Mouse (Mus musculus) spleen, adult 2 months (tissue): ENCODE measurements around the gene Myo15b. TPM values are rescaled to one million over a fixed set of nuclear protein-coding genes. Genes with fewer than 3 reads are reported as not detected.

ENCODE experiments used
- DNase-seq, 2 experiments: peaks; one replicate each; pipeline versions ENCODE4 v3.0.0 to v3.0.0-alpha.2; 2012 to 2021; ENCODE audit warnings: low spot score in 2 of 2, low read depth in 1 of 2
- H3K27ac ChIP-seq: fragments of 200-500 bp; 2 replicates; pipeline ENCODE4 v1.5.1; 2012; ENCODE audit warnings: low read length, inconsistent platforms; ENCODE audit not compliant: insufficient read depth
- H3K27me3 ChIP-seq: fragments of 200-500 bp; 2 replicates; pipeline ENCODE4 v1.6.1; 2012; ENCODE audit warnings: mild to moderate bottlenecking, moderate library complexity, low read length, inconsistent platforms; ENCODE audit not compliant: control insufficient read depth, insufficient read depth
- H3K36me3 ChIP-seq: fragments of 200-500 bp; 2 replicates; pipeline ENCODE4 v1.6.1; 2012; ENCODE audit warnings: mild to moderate bottlenecking, low read length, inconsistent platforms; ENCODE audit not compliant: control insufficient read depth, insufficient read depth
- H3K4me1 ChIP-seq: fragments of 200-500 bp; 2 replicates; pipeline ENCODE4 v1.6.1; 2011; ENCODE audit warnings: inconsistent platforms; ENCODE audit not compliant: control insufficient read depth, insufficient read depth, insufficient read length
- H3K4me3 ChIP-seq: fragments of 200-500 bp; 2 replicates; pipeline ENCODE4 v1.5.1; 2011; ENCODE audit warnings: mild to moderate bottlenecking, inconsistent platforms; ENCODE audit not compliant: insufficient read depth, insufficient read length; ENCODE audit errors: extremely low read depth
- CTCF ChIP-seq: fragments of 200-500 bp; IDR thresholded peaks from 2 replicates; pipeline ENCODE4 v1.5.1; 2011; ENCODE audit warnings: mild to moderate bottlenecking, inconsistent platforms; ENCODE audit not compliant: insufficient read depth, insufficient read length, insufficient replicate concordance; ENCODE audit errors: extremely low read depth
- POLR2A ChIP-seq: fragments of 200-500 bp; IDR thresholded peaks from 2 replicates; pipeline ENCODE4 v1.6.1; 2011; ENCODE audit warnings: low read depth, low read length, inconsistent platforms
- WGBS: fragments of 180-500 bp; shearing (Covaris S2); methylation state at CpG from one replicate; pipeline ENCODE4 v1.1.7; 2018; 5-methylcytosine and 5-hydroxymethylcytosine counted together
- polyA plus RNA-seq: library from polyadenylated mRNA; depleted of rRNA; stranded (reverse); fragments of >200 nt; gene quantifications from 2 replicates; pipeline ENCODE4 v1.2.3, GENCODE M21; 2012

Gene Myo15b
- polyA plus RNA-seq, 1 experiment = 1.6 TPM

- no peaks in the 10 kb centered on the region for H3K27me3 ChIP-seq
- peak in 1 of 2 experiments; percentile 52 for DNase-seq
- WGBS = 43% methylated on average over 8 of the region's 8 CpGs
Observed at GRCm38 (mm10) chr11:115929031-115929430, 70.8 kb downstream of the Myo15b start.

GRCm38 (mm10) chr11:115929818-115930217 is 71.6 kb downstream of the Myo15b start:
- no peaks in the 10 kb centered on the region for H3K36me3 ChIP-seq
- 24% methylated on average over 3 of the region's 3 CpGs for WGBS
- peak overlapping the region; percentile 83 for H3K27ac ChIP-seq
- TF ChIP-seq POLR2A = no peak
- TF ChIP-seq CTCF = no peak
- no peak overlapping the region for H3K4me3 ChIP-seq
- H3K27me3 ChIP-seq = no peaks in the 10 kb centered on the region
- DNase-seq = peak; percentile 17 to 64
- peaks cover 14% of the 10 kb centered on the region for H3K4me1 ChIP-seq

More at GRCm38 (mm10) chr11:115929031-115929430, 70.8 kb downstream of the Myo15b start:
- Histone ChIP-seq H3K36me3 (no peaks in the 10 kb centered on the region), H3K4me1 (peaks cover 14% of the 10 kb centered on the region), H3K4me3 (no peak overlapping the region), H3K27ac (peak overlapping the region; percentile 81)
- no peak for TF ChIP-seq POLR2A
- no peak for TF ChIP-seq CTCF

- Histone ChIP-seq H3K36me3 (no peaks in the 10 kb centered on the region), H3K27ac (0 out of 2 replicates have a peak overlapping the region, but pooled peaks have one; percentile 10), H3K4me3 (no peak overlapping the region), H3K4me1 (peaks cover 14% of the 10 kb centered on the region), H3K27me3 (no peaks in the 10 kb centered on the region)
- TF ChIP-seq POLR2A = no peak
- TF ChIP-seq CTCF = no peak
- WGBS = 45% methylated on average over 3 of the region's 3 CpGs
- DNase-seq = no peak
Observed at GRCm38 (mm10) chr11:115931235-115931634, 73.0 kb downstream of the Myo15b start.

GRCm38 (mm10) chr11:115933108-115933746 is 75.0 kb downstream of the Myo15b start, which contains the start of the genes Sap30bp and Recql5:
TSS of gene Sap30bp (plus strand) at chr11:115933282.
TSS of gene Recql5 (minus strand) at chr11:115933477.
- Histone ChIP-seq H3K27me3 (no peaks in the 10 kb centered on the region), H3K4me3 (peak within 1 kb of the TSS; percentile 93), H3K4me1 (peaks cover 8% of the 10 kb centered on the region), H3K27ac (peak within 1 kb of the TSS; percentile 30), H3K36me3 (peaks cover 3% of the 10 kb centered on the region)
- peak; percentile 95 to 98 for DNase-seq
- WGBS = under 1% methylated on average over 28 of the region's 28 CpGs
- TF ChIP-seq POLR2A (peak; percentile 0; the same call in 1 of the 2 replicates), CTCF (no peak)

- Histone ChIP-seq H3K4me1 (peaks cover 4% of the 10 kb centered on the region; the same call in 1 of the 2 replicates), H3K36me3 (peaks cover 3% of the 10 kb centered on the region), H3K4me3 (peak overlapping the region; percentile 93), H3K27ac (peak overlapping the region; percentile 30; the same call in 1 of the 2 replicates), H3K27me3 (no peaks in the 10 kb centered on the region)
- no peak for TF ChIP-seq POLR2A
- TF ChIP-seq CTCF = no peak
- WGBS = under 1% methylated on average over 16 of the region's 16 CpGs
- no peak for DNase-seq
Observed at GRCm38 (mm10) chr11:115933747-115934110, 75.5 kb downstream of the Myo15b start.

GRCm38 (mm10) chr11:115939690-115940329 is 81.6 kb downstream of the Myo15b start:
- H3K27ac ChIP-seq = no peak overlapping the region
- 35% methylated on average over 6 of the region's 6 CpGs for WGBS
- no peaks in the 10 kb centered on the region for H3K27me3 ChIP-seq
- peaks cover 16% of the 10 kb centered on the region for H3K36me3 ChIP-seq
- H3K4me3 ChIP-seq = no peak overlapping the region
- TF ChIP-seq CTCF (no peak), POLR2A (no peak)
- no peaks in the 10 kb centered on the region for H3K4me1 ChIP-seq
- peak; percentile 43 to 49 for DNase-seq
